ENCODE assay signal across 9 mouse cellular contexts in the genomic region with DNA sequence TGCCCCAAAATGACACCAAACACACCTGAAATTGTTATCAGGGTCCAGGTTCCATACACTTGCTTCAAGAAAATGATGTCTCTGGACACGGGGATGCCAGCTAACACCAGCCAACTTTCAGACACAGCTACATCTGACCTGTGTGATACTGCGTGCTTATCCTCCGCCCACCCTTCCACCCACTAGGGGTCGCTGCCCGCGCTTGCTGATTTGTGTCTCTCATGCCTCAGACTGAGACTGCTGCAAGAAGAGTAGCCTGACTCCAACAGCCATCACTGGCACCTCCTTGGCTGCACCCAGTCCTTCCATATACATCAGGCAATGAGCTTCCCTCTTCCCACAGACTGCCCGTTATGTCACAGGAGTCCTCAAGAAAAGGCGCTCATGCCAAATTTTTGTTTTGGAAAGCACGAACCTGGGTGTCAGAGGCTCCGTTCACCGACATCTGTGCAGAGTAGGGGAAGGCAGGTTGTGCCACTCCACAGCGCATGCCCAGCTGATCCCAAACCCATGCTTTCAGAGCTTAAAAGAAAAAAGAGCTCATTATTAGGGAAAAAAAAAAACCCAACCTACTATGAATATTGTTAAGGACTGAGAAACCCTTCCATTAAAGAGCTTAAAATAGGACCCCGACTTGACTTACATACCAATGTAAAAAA. TPM values are rescaled to one million over a fixed set of nuclear protein-coding genes. Genes with fewer than 3 reads are reported as not detected.
DNase-seq lines count a peak whose midpoint lies in the region; ATAC-seq and TF ChIP-seq lines count a peak whose summit lies in the region.
"Had no signal": no experiment of that assay in that cellular context is flagged by ENCODE, and none has a peak within 500 bp of the region (broad histone marks: within the 10 kb centered on the region; RNA-seq: fewer than 3 reads in every experiment).

No protein-coding gene starts in this region.

- H3K27ac ChIP-seq in bone marrow, adult 2 months (ENCODE audit: control insufficient read depth, insufficient read depth, low read depth, low read length, poor library complexity), result no peak overlapping the region
- no peak overlapping the region for H3K27ac ChIP-seq in embryonic facial prominence, embryonic 11.5 days (replicated peaks; ENCODE audit: low read depth, low read length)
- H3K27ac ChIP-seq in hindbrain, embryonic 10.5 days, result no peak overlapping the region
- H3K27ac ChIP-seq: limb, embryonic 12.5 days had no signal

- H3K4me3 ChIP-seq in bone marrow, adult 2 months (replicated peaks; ENCODE audit: control insufficient read depth, low read depth, low read length), result no peak overlapping the region
- no peak overlapping the region for H3K4me3 ChIP-seq in embryonic facial prominence, embryonic 11.5 days (ENCODE audit: low read depth, low read length)
- H3K4me3 ChIP-seq in hindbrain, embryonic 10.5 days, result no peak overlapping the region
- H3K4me3 ChIP-seq: limb, embryonic 12.5 days had no signal

- TF ChIP-seq CTCF in bone marrow, adult 2 months (IDR thresholded peaks at IDR 0.05; ENCODE audit: control insufficient read depth, insufficient read depth, low read length), result peak; percentile 49; the same call in 1 of the 2 replicates

- H3K27me3 ChIP-seq in embryonic facial prominence, embryonic 11.5 days (ENCODE audit: control insufficient read depth, insufficient read depth, low read length), result no peaks in the 10 kb centered on the region
- H3K27me3 ChIP-seq in hindbrain, embryonic 10.5 days (ENCODE audit: insufficient read depth, poor library complexity, severe bottlenecking), result no peaks in the 10 kb centered on the region

- no peak overlapping the region for H3K9ac ChIP-seq in embryonic facial prominence, embryonic 11.5 days (replicated peaks; ENCODE audit: low read length)
- H3K9ac ChIP-seq: limb, embryonic 12.5 days had no signal

- H3K4me1 ChIP-seq in bone marrow, adult 2 months (ENCODE audit: control insufficient read depth, insufficient read depth, low read length), result no peaks in the 10 kb centered on the region
- no peaks in the 10 kb centered on the region for H3K4me1 ChIP-seq in embryonic facial prominence, embryonic 11.5 days (ENCODE audit: control insufficient read depth, insufficient read depth, low read length)
- H3K4me1 ChIP-seq in hindbrain, embryonic 10.5 days (replicated peaks), result no peaks in the 10 kb centered on the region
- H3K4me1 ChIP-seq: limb, embryonic 12.5 days had no signal

- no peaks in the 10 kb centered on the region for H3K36me3 ChIP-seq in embryonic facial prominence, embryonic 11.5 days (replicated peaks; ENCODE audit: control insufficient read depth, insufficient read depth, low read depth, low read length)
- H3K36me3 ChIP-seq in hindbrain, embryonic 10.5 days, result no peaks in the 10 kb centered on the region
- H3K36me3 ChIP-seq: limb, embryonic 12.5 days had no signal

- 41% methylated on average over 13 of the region's 13 CpGs for WGBS in bone marrow, adult 2 months
- WGBS in embryonic facial prominence, embryonic 11.5 days, result 45% methylated on average over 13 of the region's 13 CpGs
- 44% methylated on average over 13 of the region's 13 CpGs for WGBS in hindbrain, embryonic 10.5 days

- H3K4me2 ChIP-seq in embryonic facial prominence, embryonic 11.5 days (ENCODE audit: low read depth, low read length), result no peak overlapping the region
- H3K4me2 ChIP-seq: limb, embryonic 12.5 days had no signal

- 0 out of 2 replicates have a peak, but pooled peaks have one; percentile 48 for ATAC-seq in embryonic facial prominence, embryonic 11.5 days (replicated peaks; ENCODE audit: insufficient number of reproducible peaks, low FRiP score, low TSS enrichment, low read depth)

- H3K9me3 ChIP-seq in embryonic facial prominence, embryonic 11.5 days (replicated peaks; ENCODE audit: control insufficient read depth, low read length), result no peaks in the 10 kb centered on the region
- no peaks in the 10 kb centered on the region for H3K9me3 ChIP-seq in hindbrain, embryonic 10.5 days
- H3K9me3 ChIP-seq: limb, embryonic 12.5 days had no signal

- peak; percentile 58 for DNase-seq in Muller cell, postnatal 12 days (ENCODE audit: inconsistent ontology term)
- peak; percentile 72 for DNase-seq in embryonic facial prominence, embryonic 11.5 days (ENCODE audit: low spot score)
- peak; percentile 79 for DNase-seq in hindbrain, embryonic 10.5 days (ENCODE audit: low spot score)
- peak; percentile 74 to 86 for DNase-seq in layer of hippocampus, postnatal 14 days (ENCODE audit: low spot score in 2 of 2)
- DNase-seq in lung, postnatal 36 days, result peak; percentile 54
- peak; percentile 89 to 92 for DNase-seq in right cerebral cortex, postnatal 10 days (ENCODE audit: low spot score in 2 of 2)
- DNase-seq in T-cell, adult 2 months (ENCODE audit: low spot score), result no peak

- no peak for TF ChIP-seq POLR2A in bone marrow, adult 2 months (IDR thresholded peaks at IDR 0.05; ENCODE audit: borderline replicate concordance, control insufficient read depth, low read depth, low read length)

RNA-seq across cellular contexts. Expression of a gene that starts 43.2 kb away (rescaled TPM):
- not detected in 2 replicates for polyA plus RNA-seq in bone marrow, adult 2 months (2011; ENCODE audit: insufficient read depth, insufficient read length, low replicate concordance, missing spikeins)
- 2.6 and 3.2 TPM in 2 replicates for polyA plus RNA-seq in embryonic facial prominence, embryonic 11.5 days (2014; fragmentation: Nextera tagmentation; extraction: Ambion mirVana)
- polyA plus RNA-seq in hindbrain, embryonic 10.5 days (2016; fragmentation: Nextera tagmentation; extraction: Ambion mirVana), result 2.6 and 6.1 TPM in 2 replicates
- total RNA-seq in layer of hippocampus, postnatal 14 days (2021), result 100 to 1,000 TPM; 183 to 189 TPM
